Mouse (Mus musculus): Measurements from ENCODE around the gene Nr6a1.

Gene Nr6a1

GRCm38 (mm10) chr2:38866711-38867110 lies 60.8 kb downstream of the Nr6a1 start:
- no peak for DNase-seq

GRCm38 (mm10) chr2:38864011-38864410 lies 63.5 kb downstream of the Nr6a1 start:
- no peak for DNase-seq

GRCm38 (mm10) chr2:38851797-38852196 lies 75.7 kb downstream of the Nr6a1 start:
- DNase-seq = no peak

DNA sequence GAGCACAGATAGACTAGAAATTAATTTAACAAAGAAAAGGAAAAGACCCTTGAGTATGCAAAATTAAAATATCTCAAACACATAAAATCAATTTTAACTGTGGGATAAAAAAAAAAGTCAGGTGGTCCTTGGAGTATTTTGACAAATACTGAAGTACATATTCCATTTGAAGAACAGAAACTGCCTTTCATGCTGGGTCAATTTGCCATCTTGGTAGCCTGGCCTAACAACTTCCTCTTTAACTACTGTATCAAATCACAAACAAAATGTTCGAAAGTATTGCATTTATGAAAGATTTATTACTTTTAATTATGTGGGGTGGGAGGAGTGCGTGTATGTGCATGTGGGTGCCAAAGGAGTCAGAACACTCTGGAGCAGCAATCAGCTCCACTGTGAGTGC lies 81.2 kb downstream of the Nr6a1 start:
- no peak for DNase-seq

DNA sequence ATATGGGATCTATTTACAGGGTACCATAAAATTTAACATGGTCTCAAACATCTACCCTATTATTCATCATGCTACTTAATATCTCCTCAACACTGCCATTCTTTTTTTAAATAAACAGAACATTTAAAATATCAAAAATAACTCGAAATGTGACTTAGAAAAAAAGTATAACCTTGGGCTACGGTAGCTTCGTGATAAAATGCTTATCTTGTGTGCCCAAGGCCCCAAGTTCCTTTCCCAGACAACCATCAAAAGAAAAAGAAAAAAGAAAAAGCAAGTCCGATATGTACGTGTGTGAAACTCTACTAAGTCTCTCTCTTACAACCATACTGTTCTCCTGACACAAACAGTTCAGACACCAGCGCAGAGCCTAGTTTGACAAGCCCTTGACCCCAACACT lies 92.0 kb downstream of the Nr6a1 start:
- no peak for DNase-seq

DNA sequence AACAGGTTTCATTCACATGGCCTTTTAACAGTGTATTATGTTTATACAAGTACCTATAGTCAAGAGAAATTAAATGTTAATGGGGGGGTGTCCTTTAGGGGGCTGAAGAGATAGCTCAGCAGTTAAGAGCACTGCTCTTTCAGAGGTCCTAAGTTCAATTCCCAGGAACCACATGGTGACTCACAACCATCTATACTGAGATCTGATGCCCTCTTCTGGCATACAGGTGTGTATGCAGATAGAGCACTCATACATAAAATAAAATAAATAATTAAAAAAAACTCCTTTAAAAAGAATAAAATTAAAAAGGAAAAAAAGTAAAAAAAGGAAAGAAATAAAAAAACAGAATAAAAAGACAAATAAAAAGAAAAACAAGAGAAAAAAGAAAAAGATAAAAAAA lies 95.5 kb downstream of the Nr6a1 start:
- no peak for DNase-seq

GRCm38 (mm10) chr2:38829521-38829920 lies 98.0 kb downstream of the Nr6a1 start:
- DNase-seq = no peak

DNA sequence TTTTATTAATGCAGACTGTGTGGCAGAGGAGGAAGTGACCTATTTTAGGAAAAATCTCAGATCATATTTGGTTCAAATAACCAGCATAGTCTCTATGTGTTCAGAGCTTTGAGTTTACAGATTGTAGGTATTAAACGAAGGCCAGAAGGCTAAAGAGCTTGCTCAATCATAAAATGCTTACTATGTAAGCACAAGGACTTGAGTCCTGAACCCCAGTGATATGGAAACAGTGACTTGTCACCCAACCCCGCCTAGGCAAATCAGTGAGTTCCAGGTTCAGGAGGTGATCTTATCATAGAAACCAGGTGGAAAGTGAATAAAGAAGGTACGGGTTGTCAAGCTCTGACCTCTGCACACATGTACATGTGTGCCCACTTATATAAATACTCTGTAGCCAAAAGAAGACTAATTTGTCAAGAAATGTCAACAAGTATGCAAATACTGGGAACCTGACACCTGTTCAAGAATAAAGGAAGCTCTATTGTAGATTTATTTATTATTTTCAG lies 99.6 kb downstream of the Nr6a1 start:
- DNase-seq = no peak

GRCm38 (mm10) chr2:38826189-38826588 lies 101.3 kb downstream of the Nr6a1 start:
- no peak for DNase-seq

GRCm38 (mm10) chr2:38824791-38825768 lies 102.4 kb downstream of the Nr6a1 start:
- DNase-seq = peak; percentile 9

DNA sequence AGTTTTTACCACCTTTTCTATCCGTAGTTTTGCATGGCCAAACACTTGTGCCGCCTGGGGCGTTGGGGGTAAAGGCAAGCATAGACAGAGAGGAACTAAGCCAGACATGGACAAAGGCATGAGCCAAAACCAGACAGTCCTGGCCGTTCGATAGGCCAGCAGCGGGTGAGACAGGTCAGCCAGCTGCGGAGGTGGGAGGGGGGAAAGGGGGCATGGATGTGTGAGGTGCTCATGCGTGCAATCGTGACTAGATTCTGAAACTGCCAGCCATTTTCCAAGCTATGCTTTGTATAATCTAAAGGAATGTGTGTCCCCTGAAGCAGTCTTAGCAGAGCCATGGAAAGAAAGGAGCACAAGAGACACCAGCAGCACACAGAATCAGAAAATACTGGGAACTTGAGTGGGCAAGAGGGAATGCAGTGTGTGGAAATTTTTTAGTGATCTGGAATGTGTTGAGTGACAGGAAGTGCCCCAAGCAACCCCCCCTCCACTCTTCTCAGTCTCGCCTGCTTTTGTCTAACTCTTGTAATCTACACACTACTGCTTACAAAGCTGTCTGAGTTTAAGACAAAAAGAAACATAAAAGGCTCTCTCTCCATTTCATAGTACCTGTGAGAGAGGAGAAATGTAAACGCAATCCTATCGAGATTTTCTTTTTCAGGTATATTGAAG lies 103.4 kb downstream of the Nr6a1 start:
- DNase-seq = peak; percentile 32

DNA sequence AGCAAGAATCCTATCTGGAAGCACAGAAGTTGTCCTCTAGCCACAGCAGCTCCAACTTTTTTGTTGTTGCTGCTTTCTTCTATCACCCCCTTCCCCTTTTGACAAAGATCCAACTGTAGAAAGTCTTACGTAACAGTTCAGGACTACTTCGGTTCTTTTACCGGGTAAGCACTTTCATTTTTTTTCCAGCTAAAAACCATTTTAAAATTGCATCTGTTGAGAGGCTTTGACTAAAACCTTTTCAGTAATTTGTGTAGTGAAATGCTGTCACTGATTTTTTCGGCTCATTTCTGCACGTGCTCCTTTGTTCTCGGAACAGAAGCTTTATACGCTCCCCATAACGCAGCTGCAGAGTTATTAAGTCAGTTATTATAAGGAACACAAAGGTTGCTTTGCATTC lies 104.1 kb downstream of the Nr6a1 start:
- DNase-seq = no peak

GRCm38 (mm10) chr2:38822995-38823394 lies 104.5 kb downstream of the Nr6a1 start:
- DNase-seq = peak; percentile 29

GRCm38 (mm10) chr2:38817487-38817886 lies 110.0 kb downstream of the Nr6a1 start:
- DNase-seq = no peak

DNA sequence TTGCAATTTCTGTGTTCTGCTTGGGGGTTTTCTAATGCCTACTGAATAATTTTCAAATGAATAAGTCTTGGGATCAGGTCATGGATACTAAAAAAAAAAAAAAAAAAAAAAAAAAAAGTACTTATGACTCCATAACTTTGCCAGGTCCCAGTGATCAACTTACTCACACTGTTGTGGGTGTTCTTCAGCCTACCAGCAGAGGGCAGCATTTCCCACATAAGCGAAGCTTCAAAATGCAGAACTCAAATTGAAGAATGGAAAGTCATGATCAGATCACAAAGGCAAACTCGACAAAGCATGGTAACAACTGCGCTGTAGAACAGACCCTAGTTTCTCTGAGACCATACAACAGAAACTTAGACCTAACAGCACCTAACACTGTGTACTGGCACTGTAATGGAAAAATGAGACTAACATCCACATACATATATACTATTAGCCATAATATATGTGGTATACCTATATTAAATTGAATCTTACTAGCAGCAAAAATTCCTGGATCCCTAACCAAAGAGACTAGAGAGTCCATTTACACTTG lies 130.3 kb downstream of the Nr6a1 start:
- peak; percentile 77 for DNase-seq

- no peak for DNase-seq
These were observed 140.2 kb downstream of the Nr6a1 start for GRCm38 (mm10) chr2:38787338-38787737.

- no peak for DNase-seq
These were observed 141.1 kb downstream of the Nr6a1 start for GRCm38 (mm10) chr2:38786216-38786960.

- no peak for DNase-seq
These were observed 142.4 kb downstream of the Nr6a1 start for GRCm38 (mm10) chr2:38785113-38785512.

- DNase-seq = no peak
These were observed 143.1 kb downstream of the Nr6a1 start for GRCm38 (mm10) chr2:38784396-38784795.

GRCm38 (mm10) chr2:38783364-38783763 lies 144.1 kb downstream of the Nr6a1 start:
- no peak for DNase-seq

DNA sequence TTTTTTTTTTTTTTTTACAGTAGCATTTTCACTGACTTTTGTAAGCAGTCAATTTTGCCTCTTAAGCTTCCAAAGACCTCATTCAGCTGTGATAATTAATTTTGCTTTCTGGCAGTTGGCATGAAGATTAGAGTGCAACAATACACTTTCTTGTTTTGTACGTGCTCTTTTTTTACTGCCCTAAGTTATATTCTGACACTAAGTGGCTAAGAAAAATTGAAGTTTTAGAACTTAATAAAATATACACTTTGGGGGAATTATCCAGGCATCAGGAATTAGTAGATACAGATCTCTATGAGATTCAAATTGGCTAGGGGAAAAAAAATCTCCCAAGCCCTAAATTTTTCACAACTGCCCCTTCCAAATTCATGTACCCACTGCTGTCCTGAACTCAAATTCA lies 144.8 kb downstream of the Nr6a1 start:
- no peak for DNase-seq

GRCm38 (mm10) chr2:38781945-38782720 lies 145.4 kb downstream of the Nr6a1 start:
- no peak for DNase-seq

Measured in right cerebral cortex, postnatal 4 days (tissue).